ENCODE assay signal across 24 mouse cellular contexts in genomic region chr14:25746371-25746770, GRCm38 (mm10). TPM values are rescaled to one million over a fixed set of nuclear protein-coding genes. Genes with fewer than 3 reads are reported as not detected.
DNase-seq lines count a peak whose midpoint lies in the region; ATAC-seq and TF ChIP-seq lines count a peak whose summit lies in the region.
"Had no signal": no experiment of that assay in that cellular context is flagged by ENCODE, and none has a peak within 500 bp of the region (broad histone marks: within the 10 kb centered on the region; RNA-seq: fewer than 3 reads in every experiment).

No protein-coding gene starts in this region.

- TF ChIP-seq EP300 in heart, adult 2 months (IDR thresholded peaks at IDR 0.05; ENCODE audit: insufficient read depth, low read depth, low read length) = no peak

- H3K4me1 ChIP-seq in heart, adult 2 months (ENCODE audit: control insufficient read depth, insufficient read depth, low read length) = peaks cover 39% of the 10 kb centered on the region
- peaks cover 10% of the 10 kb centered on the region for H3K4me1 ChIP-seq in intestine, postnatal 0 days (replicated peaks; ENCODE audit: control insufficient read depth, insufficient read depth, low read length)
- H3K4me1 ChIP-seq in intestine, embryonic 16.5 days (ENCODE audit: control insufficient read depth, insufficient read depth, low read length) = peaks cover 42% of the 10 kb centered on the region
- H3K4me1 ChIP-seq in bone marrow, adult 2 months (ENCODE audit: control insufficient read depth, insufficient read depth, low read length) = peaks cover 8% of the 10 kb centered on the region
- peaks cover 49% of the 10 kb centered on the region for H3K4me1 ChIP-seq in liver, embryonic 13.5 days (replicated peaks)
- H3K4me1 ChIP-seq: midbrain, embryonic 15.5 days had no signal

- no peaks in the 10 kb centered on the region for H3K9me3 ChIP-seq in intestine, postnatal 0 days (ENCODE audit: control insufficient read depth)
- no peaks in the 10 kb centered on the region for H3K9me3 ChIP-seq in intestine, embryonic 16.5 days (ENCODE audit: control insufficient read depth, low read length)
- no peaks in the 10 kb centered on the region for H3K9me3 ChIP-seq in liver, embryonic 13.5 days (replicated peaks)
- H3K9me3 ChIP-seq: embryonic facial prominence, embryonic 10.5 days; G1E; hindbrain, embryonic 10.5 days; intestine, embryonic 15.5 days; limb, embryonic 13.5 days; midbrain, embryonic 15.5 days; stomach, embryonic 15.5 days had no signal

- peak overlapping the region; percentile 49 for H3K27ac ChIP-seq in heart, adult 2 months
- 0 out of 2 replicates have a peak overlapping the region, but pooled peaks have one; percentile 88 for H3K27ac ChIP-seq in intestine, postnatal 0 days (ENCODE audit: low read depth, low read length)
- no peak overlapping the region for H3K27ac ChIP-seq in intestine, embryonic 16.5 days (ENCODE audit: low read length)
- peak overlapping the region; percentile 83 for H3K27ac ChIP-seq in bone marrow, adult 2 months (ENCODE audit: control insufficient read depth, insufficient read depth, low read depth, low read length, poor library complexity)
- H3K27ac ChIP-seq in liver, embryonic 13.5 days = 0 out of 2 replicates have a peak overlapping the region, but pooled peaks have one; percentile 40
- H3K27ac ChIP-seq: embryonic facial prominence, embryonic 10.5 days; hindbrain, embryonic 10.5 days; limb, embryonic 13.5 days; midbrain, embryonic 15.5 days; stomach, embryonic 15.5 days had no signal

- H3K79me2 ChIP-seq in heart, adult 2 months (replicated peaks; ENCODE audit: control insufficient read depth, insufficient read depth, low read length) = no peaks in the 10 kb centered on the region

- intact Hi-C loops in heart, adult 2 months (cut with DNase I) = no loop called here

- no peak for TF ChIP-seq POLR2A in heart, adult 2 months (IDR thresholded peaks at IDR 0.05; ENCODE audit: insufficient read depth, low read depth, low read length)
- TF ChIP-seq POLR2A in bone marrow, adult 2 months (IDR thresholded peaks at IDR 0.05; ENCODE audit: borderline replicate concordance, control insufficient read depth, low read depth, low read length) = no peak

- no peak overlapping the region for H3K4me3 ChIP-seq in heart, adult 2 months
- H3K4me3 ChIP-seq in intestine, postnatal 0 days (ENCODE audit: low read depth, low read length) = no peak overlapping the region
- no peak overlapping the region for H3K4me3 ChIP-seq in intestine, embryonic 16.5 days (ENCODE audit: low read length)
- no peak overlapping the region for H3K4me3 ChIP-seq in bone marrow, adult 2 months (replicated peaks; ENCODE audit: control insufficient read depth, low read depth, low read length)
- no peak overlapping the region for H3K4me3 ChIP-seq in liver, embryonic 13.5 days (replicated peaks)
- H3K4me3 ChIP-seq: embryonic facial prominence, embryonic 10.5 days; hindbrain, embryonic 10.5 days; intestine, embryonic 15.5 days; limb, embryonic 13.5 days; midbrain, embryonic 15.5 days; stomach, embryonic 15.5 days had no signal

- 82% methylated on average over 6 of the region's 6 CpGs for WGBS in heart, adult 2 months
- WGBS in intestine, postnatal 0 days = 89% methylated on average over 6 of the region's 6 CpGs
- 94% methylated on average over 6 of the region's 6 CpGs for WGBS in intestine, embryonic 16.5 days
- 86% methylated on average over 6 of the region's 6 CpGs for WGBS in bone marrow, adult 2 months
- WGBS in liver, embryonic 13.5 days (ENCODE audit: insufficient replicate concordance) = 75% methylated on average over 6 of the region's 6 CpGs

- no peak overlapping the region for H3K9ac ChIP-seq in heart, adult 2 months (ENCODE audit: low read depth, low read length)
- no peak overlapping the region for H3K9ac ChIP-seq in intestine, postnatal 0 days (ENCODE audit: low read depth, low read length)
- no peak overlapping the region for H3K9ac ChIP-seq in intestine, embryonic 16.5 days (ENCODE audit: low read depth, low read length)
- H3K9ac ChIP-seq in liver, embryonic 13.5 days = no peak overlapping the region
- H3K9ac ChIP-seq: forebrain, postnatal 0 days; intestine, embryonic 15.5 days; limb, embryonic 13.5 days; midbrain, embryonic 15.5 days; stomach, embryonic 15.5 days had no signal

- no peak for ATAC-seq in intestine, postnatal 0 days
- no peak for ATAC-seq in intestine, embryonic 16.5 days
- no peak for ATAC-seq in liver, embryonic 13.5 days (ENCODE audit: low read depth)
- ATAC-seq: forebrain, postnatal 0 days; hindbrain, embryonic 16.5 days; midbrain, embryonic 15.5 days; Patski had no signal

- no peaks in the 10 kb centered on the region for H3K27me3 ChIP-seq in heart, adult 2 months (ENCODE audit: control insufficient read depth, insufficient read depth, low read length)
- H3K27me3 ChIP-seq in intestine, postnatal 0 days (replicated peaks; ENCODE audit: control insufficient read depth, insufficient read depth, low read length) = no peaks in the 10 kb centered on the region
- H3K27me3 ChIP-seq in intestine, embryonic 16.5 days (replicated peaks; ENCODE audit: control insufficient read depth, insufficient read depth, low read length) = no peaks in the 10 kb centered on the region
- H3K27me3 ChIP-seq in liver, embryonic 13.5 days = no peaks in the 10 kb centered on the region
- H3K27me3 ChIP-seq: CH12.LX; intestine, embryonic 15.5 days; limb, embryonic 13.5 days; midbrain, embryonic 15.5 days; Patski; stomach, embryonic 15.5 days had no signal

- no peak for TF ChIP-seq CTCF in heart, adult 2 months (IDR thresholded peaks at IDR 0.05)
- no peak for TF ChIP-seq CTCF in intestine, postnatal 0 days (IDR thresholded peaks at IDR 0.05; ENCODE audit: low read depth)
- no peak for TF ChIP-seq CTCF in bone marrow, adult 2 months (IDR thresholded peaks at IDR 0.05; ENCODE audit: control insufficient read depth, insufficient read depth, low read length)

- H3K36me3 ChIP-seq in heart, adult 2 months (ENCODE audit: control insufficient read depth, insufficient read depth, low read length) = peaks cover 4% of the 10 kb centered on the region; the same call in 1 of the 2 replicates
- H3K36me3 ChIP-seq in intestine, postnatal 0 days (ENCODE audit: control insufficient read depth, insufficient read depth) = peaks cover 19% of the 10 kb centered on the region
- H3K36me3 ChIP-seq in intestine, embryonic 16.5 days (ENCODE audit: control insufficient read depth, insufficient read depth, low read length) = peaks cover 11% of the 10 kb centered on the region; the same call in 1 of the 2 replicates
- H3K36me3 ChIP-seq in liver, embryonic 13.5 days = peaks cover 10% of the 10 kb centered on the region; the same call in 1 of the 2 replicates
- H3K36me3 ChIP-seq: G1E; hindbrain, embryonic 10.5 days; intestine, embryonic 15.5 days; midbrain, embryonic 15.5 days had no signal

- no peak overlapping the region for H3K4me2 ChIP-seq in intestine, postnatal 0 days (replicated peaks; ENCODE audit: low read depth)
- no peak overlapping the region for H3K4me2 ChIP-seq in intestine, embryonic 16.5 days (ENCODE audit: low read depth, low read length)
- no peak overlapping the region for H3K4me2 ChIP-seq in liver, embryonic 13.5 days
- H3K4me2 ChIP-seq: intestine, embryonic 15.5 days; limb, embryonic 13.5 days; midbrain, embryonic 15.5 days; stomach, embryonic 15.5 days had no signal

- no peak for DNase-seq in heart, adult 2 months
- no peak for DNase-seq in heart, adult 9 months (ENCODE audit: low spot score in 2 of 2)
- DNase-seq in liver, embryonic 13.5 days = no peak
- no peak for DNase-seq in urinary bladder, postnatal 4 days (ENCODE audit: low spot score in 2 of 2)
- DNase-seq: cerebellum, adult 11-12 months; cerebellum, postnatal 10 days; forebrain, postnatal 0 days; layer of hippocampus, adult 9-11 months; lung, adult 2 months; lung, postnatal 14 days; thymus, postnatal 36 days had no signal

RNA-seq across cellular contexts. Expression of gene Zcchc24, which starts 22.5 kb away (rescaled TPM):
- total RNA-seq in heart, adult 2 months (2021) = 10 to 100 TPM; 33.5 TPM
- 27.3 and 39.4 TPM in 2 replicates for polyA plus RNA-seq in heart, adult 2 months (2012; rRNA removed)
- 10.3 and 12.1 TPM in 2 replicates for polyA plus RNA-seq in intestine, postnatal 0 days (2015; fragmentation: Nextera tagmentation; extraction: Ambion mirVana)
- polyA plus RNA-seq in intestine, embryonic 16.5 days (2015; fragmentation: Nextera tagmentation; extraction: Ambion mirVana) = 9.1 and 10.0 TPM in 2 replicates
- polyA plus RNA-seq in bone marrow, adult 2 months (2011; ENCODE audit: insufficient read depth, insufficient read length, low replicate concordance, missing spikeins) = 11.3 and 13.5 TPM in 2 replicates
- polyA plus RNA-seq in liver, embryonic 13.5 days (2015; fragmentation: Nextera tagmentation; extraction: Ambion mirVana) = 4.3 and 5.1 TPM in 2 replicates
- polyA plus RNA-seq: G1E had no signal

RNA-seq across cellular contexts. Expression of gene Ppif, which starts 52.4 kb away (rescaled TPM):
- total RNA-seq in heart, adult 2 months (2021) = 100 to 1,000 TPM; 244 to 288 TPM
- 487 and 529 TPM in 2 replicates for polyA plus RNA-seq in heart, adult 2 months (2012; rRNA removed)
- 73.8 and 80.0 TPM in 2 replicates for polyA plus RNA-seq in intestine, postnatal 0 days (2015; fragmentation: Nextera tagmentation; extraction: Ambion mirVana)
- polyA plus RNA-seq in intestine, embryonic 16.5 days (2015; fragmentation: Nextera tagmentation; extraction: Ambion mirVana) = 125 and 134 TPM in 2 replicates
- 22.2 and 34.3 TPM in 2 replicates for polyA plus RNA-seq in bone marrow, adult 2 months (2011; ENCODE audit: insufficient read depth, insufficient read length, low replicate concordance, missing spikeins)
- 37.8 and 52.3 TPM in 2 replicates for polyA plus RNA-seq in liver, embryonic 13.5 days (2015; fragmentation: Nextera tagmentation; extraction: Ambion mirVana)
